Mouse (Mus musculus) left cerebral cortex, adult 2 months (tissue): ENCODE results near the gene Sdf4. TPM values are rescaled to one million over a fixed set of nuclear protein-coding genes. Genes with fewer than 3 reads are reported as not detected.
A peak's percentile ranks its signal among the peaks of the same experiment; 100 is the strongest.

Experiments
- DNase-seq, 2 experiments: peaks; one replicate each; pipeline ENCODE4 v3.0.0; 2021 to 2022; ENCODE audit warnings: low spot score in 2 of 2, mixed read lengths in 1 of 2; ENCODE audit errors: extremely low spot score in 1 of 2
- H3K27ac ChIP-seq: fragments of 200-600 bp; 2 replicates; pipeline ENCODE4 v1.8.1; 2022
- H3K4me3 ChIP-seq: fragments of 200-600 bp; 2 replicates; pipeline ENCODE4 v1.8.1; 2022
- CTCF ChIP-seq: fragments of 200-600 bp; IDR thresholded peaks from 2 replicates; pipeline ENCODE4 v1.8.1; 2022; ENCODE audit warnings: antibody characterized with exemption, mild to moderate bottlenecking, moderate library complexity
- intact Hi-C: fragments of 180-260 bp; cut with DNase I; formaldehyde crosslinking; loops from one replicate; pipeline ENCODE4 v1.15.1; 2025
- total RNA-seq, 2 experiments: library from RNA; stranded (reverse); gene quantifications; 2 replicates each; pipeline ENCODE4 v1.2.3; 2021

The Sdf4 gene
- total RNA-seq, 2 experiments from 2014 or later = 187 to 193 TPM

DNA sequence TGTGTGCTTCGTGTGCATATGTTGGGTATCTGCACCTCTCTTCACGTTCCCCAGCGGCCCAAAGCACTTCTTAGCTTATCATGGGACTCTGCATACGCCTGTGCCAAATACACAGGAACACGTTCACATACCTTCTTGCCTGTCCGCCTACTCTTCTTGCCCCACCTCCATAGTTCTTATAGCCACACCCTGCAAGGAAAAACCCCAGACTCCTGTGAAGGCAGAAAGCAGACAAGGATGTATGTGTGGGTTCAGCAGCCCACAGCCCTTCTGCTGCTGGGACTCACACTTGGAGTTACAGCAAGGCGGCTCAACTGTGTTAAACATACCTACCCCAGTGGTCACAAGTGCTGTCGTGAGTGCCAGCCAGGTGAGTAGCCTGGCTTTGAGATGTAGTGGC lies 21.0 kb downstream of the Sdf4 start, which contains the start of gene Tnfrsf4:
TSS of gene Tnfrsf4 (plus strand) at position 207 of the 400 bp plus-strand sequence.
- intact Hi-C loops = no loop called here
- H3K4me3 ChIP-seq = no peak within 1 kb of the TSS
- peak in 1 of 2 experiments; percentile 40 for DNase-seq
- no peak for TF ChIP-seq CTCF
- 0 out of 2 replicates have a peak within 1 kb of the TSS, but pooled peaks have one; percentile 19 for H3K27ac ChIP-seq

DNA sequence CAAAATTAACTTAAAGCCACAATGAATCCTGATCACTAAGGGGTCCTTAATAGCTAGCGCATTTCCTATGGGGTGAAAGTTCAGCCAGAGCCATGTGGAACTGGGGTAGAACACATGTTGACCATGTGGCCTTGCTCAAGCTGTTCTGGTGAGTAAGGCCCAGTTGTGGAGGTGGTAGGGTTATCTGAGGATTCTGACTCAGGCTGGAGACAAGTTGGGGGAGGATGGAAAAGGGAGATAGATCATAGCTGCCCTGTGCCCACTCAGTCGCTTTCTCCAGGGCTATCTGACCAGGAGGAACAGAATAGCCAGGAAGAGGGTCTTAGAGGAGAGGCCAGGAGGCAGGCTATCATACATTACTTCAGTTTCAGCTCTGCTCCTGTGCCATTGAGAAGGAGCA lies 21.8 kb downstream of the Sdf4 start:
- no peak for TF ChIP-seq CTCF
- H3K27ac ChIP-seq = no peak overlapping the region
- no peak for DNase-seq
- intact Hi-C loops = no loop called here
- no peak overlapping the region for H3K4me3 ChIP-seq

GRCm38 (mm10) chr4:156019771-156020170 lies 27.1 kb downstream of the Sdf4 start:
- intact Hi-C loops = no loop called here

GRCm38 (mm10) chr4:156021381-156021780 lies 28.7 kb downstream of the Sdf4 start:
- Histone ChIP-seq H3K4me3 (no peak overlapping the region), H3K27ac (no peak overlapping the region)
- TF ChIP-seq CTCF = no peak
- DNase-seq = no peak
- intact Hi-C loops = no loop called here

More at GRCm38 (mm10) chr4:156019771-156020170, 27.1 kb downstream of the Sdf4 start:
- Histone ChIP-seq H3K4me3 (no peak overlapping the region), H3K27ac (no peak overlapping the region)
- TF ChIP-seq CTCF = no peak
- DNase-seq = no peak

GRCm38 (mm10) chr4:156021942-156022419 lies 29.3 kb downstream of the Sdf4 start:
- no peak for TF ChIP-seq CTCF
- intact Hi-C loops = no loop called here
- no peak for DNase-seq
- H3K4me3 ChIP-seq = no peak overlapping the region
- no peak overlapping the region for H3K27ac ChIP-seq

- H3K4me3 ChIP-seq = no peak overlapping the region
- intact Hi-C loops = no loop called here
- H3K27ac ChIP-seq = no peak overlapping the region
- no peak for TF ChIP-seq CTCF
- no peak for DNase-seq
These were observed 30.8 kb downstream of the Sdf4 start for GRCm38 (mm10) chr4:156023520-156023919.

GRCm38 (mm10) chr4:156024184-156024583 lies 31.5 kb downstream of the Sdf4 start:
- TF ChIP-seq CTCF = no peak
- H3K27ac ChIP-seq = no peak overlapping the region
- DNase-seq = no peak
- intact Hi-C loops = no loop called here
- H3K4me3 ChIP-seq = no peak overlapping the region

- Histone ChIP-seq H3K27ac (no peak within 1 kb of the TSS), H3K4me3 (no peak within 1 kb of the TSS)
- intact Hi-C loops = no loop called here
- peak; percentile 41 to 68 for DNase-seq
- no peak; the same call in 1 of the 2 replicates for TF ChIP-seq CTCF
These were observed 33.3 kb downstream of the Sdf4 start, which contains the start of gene Tnfrsf18 for GRCm38 (mm10) chr4:156026013-156026412. Tnfrsf18 (plus strand) TSS chr4:156026164.

DNA sequence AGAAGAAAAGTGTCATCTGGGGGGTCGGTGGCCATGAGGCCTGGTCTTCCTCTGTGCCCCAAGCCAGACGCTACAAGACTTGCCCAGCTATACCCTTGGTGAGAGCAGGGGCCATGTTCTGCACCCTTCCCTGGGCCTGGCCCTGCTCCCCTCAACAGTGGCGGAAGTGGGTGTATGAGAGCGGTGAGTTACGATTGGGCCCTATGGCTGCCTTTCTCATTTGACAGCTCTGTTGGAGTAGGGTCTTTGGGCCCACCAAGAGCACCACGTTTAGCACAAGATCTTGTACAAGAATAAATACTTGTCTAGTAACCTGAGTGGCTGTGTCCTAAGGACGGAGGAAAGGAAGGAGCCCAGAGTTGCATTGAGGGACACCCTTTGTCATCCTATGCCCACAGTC lies 35.9 kb downstream of the Sdf4 start:
- H3K27ac ChIP-seq = no peak overlapping the region
- no peak overlapping the region for H3K4me3 ChIP-seq
- DNase-seq = no peak
- TF ChIP-seq CTCF = no peak
- intact Hi-C loops = no loop called here

DNA sequence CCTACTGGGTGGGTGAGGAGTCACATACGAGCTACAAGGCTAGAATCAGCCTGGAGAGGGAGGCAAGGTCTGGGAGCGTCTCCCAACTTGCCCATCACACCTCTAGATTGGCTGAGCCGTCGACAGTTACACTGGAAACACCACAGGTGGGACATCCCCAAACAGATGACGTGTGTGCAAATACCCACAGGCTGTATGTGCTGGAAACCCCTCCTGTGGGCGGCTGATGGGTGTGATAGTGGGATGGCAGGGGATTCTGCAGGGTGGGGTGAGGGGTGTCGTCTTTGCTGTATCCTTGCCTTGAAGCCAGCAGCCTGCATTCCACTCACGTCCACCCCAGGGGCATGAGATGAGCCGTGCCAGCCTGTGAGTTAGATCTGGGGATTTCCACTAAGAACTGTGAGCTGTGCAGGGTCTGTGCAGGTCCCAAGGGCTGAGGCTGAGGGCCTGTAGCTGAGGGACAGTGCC lies 38.0 kb downstream of the Sdf4 start:
- peak overlapping the region; percentile 88 for H3K27ac ChIP-seq
- intact Hi-C loops = no loop called here
- peak overlapping the region; percentile 59 for H3K4me3 ChIP-seq
- TF ChIP-seq CTCF = no peak
- no peak for DNase-seq

DNA sequence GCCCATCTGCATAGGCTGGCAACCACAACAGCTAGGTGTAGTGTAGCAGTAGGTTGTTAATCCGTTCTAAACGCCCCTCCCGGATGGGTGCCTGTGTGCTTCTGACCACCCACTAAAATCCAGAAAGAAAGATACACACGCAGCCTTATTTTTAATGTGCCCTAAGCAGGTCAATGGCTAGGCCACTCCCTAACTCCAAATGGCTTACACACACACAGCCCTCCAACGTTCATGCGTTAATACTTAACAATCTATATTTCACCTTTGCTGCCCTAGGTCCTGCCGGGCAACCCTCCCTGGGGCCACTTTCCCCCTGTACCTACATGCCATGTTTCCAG lies 38.6 kb downstream of the Sdf4 start:
- peak overlapping the region; percentile 59 for H3K4me3 ChIP-seq
- no peak for TF ChIP-seq CTCF
- intact Hi-C loops = no loop called here
- H3K27ac ChIP-seq = peak overlapping the region; percentile 88
- no peak for DNase-seq

GRCm38 (mm10) chr4:156031593-156032391 lies 39.1 kb downstream of the Sdf4 start:
- no peak; the same call in 1 of the 2 replicates for TF ChIP-seq CTCF
- Histone ChIP-seq H3K4me3 (peak overlapping the region; percentile 59), H3K27ac (peak overlapping the region; percentile 88)
- peak; percentile 66 to 73 for DNase-seq
- intact Hi-C loops = loop anchor here (2.0 kb wide), 1 partner anchor 77 kb away; the partner anchor contains the start of gene 9430015G10Rik

- peak overlapping the region; percentile 88; the same call in 1 of the 2 replicates for H3K27ac ChIP-seq
- no peak for DNase-seq
- no peak for TF ChIP-seq CTCF
- no peak overlapping the region for H3K4me3 ChIP-seq
- intact Hi-C loops = loop anchor here (2.0 kb wide), 1 partner anchor 76 kb away; the partner anchor contains the start of gene 9430015G10Rik
These were observed 40.2 kb downstream of the Sdf4 start for GRCm38 (mm10) chr4:156032856-156033255.
